ENCODE assay signal across 24 mouse cellular contexts in the genomic region with DNA sequence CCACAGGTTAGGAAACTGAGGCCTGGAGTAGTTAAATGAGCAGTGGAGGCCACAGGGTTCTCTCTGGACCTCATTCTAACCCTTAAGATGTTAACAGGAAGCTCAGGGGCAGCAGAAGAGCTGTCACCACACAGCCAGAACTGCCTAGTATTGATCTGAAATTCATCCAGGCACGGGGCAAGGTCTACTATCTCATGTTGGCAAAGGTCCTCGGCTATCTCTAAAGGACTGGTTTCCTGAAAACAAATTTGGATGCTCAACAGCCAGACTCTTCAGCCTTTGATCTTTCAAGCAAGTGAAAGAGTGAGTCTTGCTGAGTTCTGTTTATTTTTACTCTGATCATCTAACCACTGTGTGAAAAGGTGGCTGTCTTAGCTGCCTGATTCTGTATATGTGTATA.
DNase-seq lines count a peak whose midpoint lies in the region; ATAC-seq and TF ChIP-seq lines count a peak whose summit lies in the region.
"Had no signal": no experiment of that assay in that cellular context is flagged by ENCODE, and none has a peak within 500 bp of the region (broad histone marks: within the 10 kb centered on the region; RNA-seq: fewer than 3 reads in every experiment).

No protein-coding gene starts in this region.

- no peaks in the 10 kb centered on the region for H3K9me3 ChIP-seq in intestine, postnatal 0 days (ENCODE audit: control insufficient read depth)
- H3K9me3 ChIP-seq in intestine, embryonic 16.5 days (ENCODE audit: control insufficient read depth, low read length), result no peaks in the 10 kb centered on the region
- H3K9me3 ChIP-seq in liver, postnatal 0 days (ENCODE audit: low read length), result no peaks in the 10 kb centered on the region
- no peaks in the 10 kb centered on the region for H3K9me3 ChIP-seq in liver, embryonic 12.5 days (replicated peaks)
- H3K9me3 ChIP-seq: embryonic facial prominence, embryonic 10.5 days; embryonic facial prominence, embryonic 12.5 days; forebrain, embryonic 13.5 days; forebrain, embryonic 15.5 days; G1E had no signal

- peak overlapping the region; percentile 41 for H3K27ac ChIP-seq in intestine, postnatal 0 days (ENCODE audit: low read depth, low read length)
- no peak overlapping the region for H3K27ac ChIP-seq in intestine, embryonic 16.5 days (ENCODE audit: low read length)
- 0 out of 2 replicates have a peak overlapping the region, but pooled peaks have one; percentile 12 for H3K27ac ChIP-seq in liver, postnatal 0 days (ENCODE audit: low read depth)
- no peak overlapping the region for H3K27ac ChIP-seq in liver, embryonic 12.5 days
- H3K27ac ChIP-seq: embryonic facial prominence, embryonic 10.5 days; embryonic facial prominence, embryonic 12.5 days; forebrain, embryonic 13.5 days; forebrain, embryonic 15.5 days had no signal

- H3K4me3 ChIP-seq in intestine, postnatal 0 days (ENCODE audit: low read depth, low read length), result no peak overlapping the region
- no peak overlapping the region for H3K4me3 ChIP-seq in intestine, embryonic 16.5 days (ENCODE audit: low read length)
- H3K4me3 ChIP-seq in liver, postnatal 0 days (ENCODE audit: low read depth, low read length), result no peak overlapping the region
- H3K4me3 ChIP-seq in liver, embryonic 12.5 days, result no peak overlapping the region
- H3K4me3 ChIP-seq: embryonic facial prominence, embryonic 10.5 days; embryonic facial prominence, embryonic 12.5 days; forebrain, embryonic 13.5 days; forebrain, embryonic 15.5 days had no signal

- H3K36me3 ChIP-seq in intestine, postnatal 0 days (ENCODE audit: control insufficient read depth, insufficient read depth), result peaks cover 94% of the 10 kb centered on the region
- peaks cover 33% of the 10 kb centered on the region for H3K36me3 ChIP-seq in intestine, embryonic 16.5 days (ENCODE audit: control insufficient read depth, insufficient read depth, low read length)
- H3K36me3 ChIP-seq in liver, postnatal 0 days (replicated peaks; ENCODE audit: insufficient read depth, low read length), result peaks cover 79% of the 10 kb centered on the region
- H3K36me3 ChIP-seq in liver, embryonic 12.5 days, result peaks cover 99% of the 10 kb centered on the region
- H3K36me3 ChIP-seq: G1E had no signal

- no peak for TF ChIP-seq CTCF in intestine, postnatal 0 days (IDR thresholded peaks at IDR 0.05; ENCODE audit: low read depth)
- TF ChIP-seq CTCF in liver, postnatal 0 days (IDR thresholded peaks at IDR 0.05; ENCODE audit: low read depth), result no peak

- WGBS in intestine, postnatal 0 days, result 65% methylated on average over 2 of the region's 2 CpGs
- 74% methylated on average over 2 of the region's 2 CpGs for WGBS in intestine, embryonic 16.5 days
- 41% methylated on average over 2 of the region's 2 CpGs for WGBS in liver, postnatal 0 days (ENCODE audit: insufficient replicate concordance)
- WGBS in liver, embryonic 12.5 days (ENCODE audit: insufficient replicate concordance), result 32% methylated on average over 2 of the region's 2 CpGs

- H3K4me1 ChIP-seq in intestine, postnatal 0 days (replicated peaks; ENCODE audit: control insufficient read depth, insufficient read depth, low read length), result no peaks in the 10 kb centered on the region
- no peaks in the 10 kb centered on the region for H3K4me1 ChIP-seq in intestine, embryonic 16.5 days (ENCODE audit: control insufficient read depth, insufficient read depth, low read length)
- H3K4me1 ChIP-seq in liver, postnatal 0 days (ENCODE audit: insufficient read depth), result no peaks in the 10 kb centered on the region; the same call in 1 of the 2 replicates
- H3K4me1 ChIP-seq in liver, embryonic 12.5 days, result no peaks in the 10 kb centered on the region
- H3K4me1 ChIP-seq: embryonic facial prominence, embryonic 10.5 days; embryonic facial prominence, embryonic 12.5 days; forebrain, embryonic 13.5 days; forebrain, embryonic 15.5 days had no signal

- ATAC-seq in intestine, postnatal 0 days, result no peak
- ATAC-seq in intestine, embryonic 16.5 days, result no peak
- ATAC-seq in liver, postnatal 0 days, result peak; percentile 65; the same call in 1 of the 2 replicates
- no peak for ATAC-seq in liver, embryonic 12.5 days
- ATAC-seq: activated CD4-positive, CD25-positive, alpha-beta regulatory T cell, adult 4 months; CD4-positive, CD25-positive, alpha-beta regulatory T cell, adult 4 months; forebrain, embryonic 13.5 days; forebrain, embryonic 15.5 days; Patski had no signal

- H3K9ac ChIP-seq in intestine, postnatal 0 days (ENCODE audit: low read depth, low read length), result no peak overlapping the region
- no peak overlapping the region for H3K9ac ChIP-seq in intestine, embryonic 16.5 days (ENCODE audit: low read depth, low read length)
- H3K9ac ChIP-seq in liver, postnatal 0 days (replicated peaks), result no peak overlapping the region
- H3K9ac ChIP-seq in liver, embryonic 12.5 days, result no peak overlapping the region
- H3K9ac ChIP-seq: embryonic facial prominence, embryonic 12.5 days; forebrain, embryonic 13.5 days; forebrain, embryonic 15.5 days had no signal

- H3K27me3 ChIP-seq in intestine, postnatal 0 days (replicated peaks; ENCODE audit: control insufficient read depth, insufficient read depth, low read length), result no peaks in the 10 kb centered on the region
- H3K27me3 ChIP-seq in intestine, embryonic 16.5 days (replicated peaks; ENCODE audit: control insufficient read depth, insufficient read depth, low read length), result no peaks in the 10 kb centered on the region
- no peaks in the 10 kb centered on the region for H3K27me3 ChIP-seq in liver, postnatal 0 days (ENCODE audit: insufficient read depth, low read length)
- no peaks in the 10 kb centered on the region for H3K27me3 ChIP-seq in liver, embryonic 12.5 days (replicated peaks)
- H3K27me3 ChIP-seq: CH12.LX; embryonic facial prominence, embryonic 12.5 days; forebrain, embryonic 13.5 days; forebrain, embryonic 15.5 days; Patski had no signal

- no peak for TF ChIP-seq EP300 in liver, postnatal 0 days (IDR thresholded peaks at IDR 0.05; ENCODE audit: low read depth)

- no peak overlapping the region for H3K4me2 ChIP-seq in intestine, postnatal 0 days (replicated peaks; ENCODE audit: low read depth)
- no peak overlapping the region for H3K4me2 ChIP-seq in intestine, embryonic 16.5 days (ENCODE audit: low read depth, low read length)
- H3K4me2 ChIP-seq in liver, postnatal 0 days (ENCODE audit: low read depth, low read length), result no peak overlapping the region
- H3K4me2 ChIP-seq in liver, embryonic 12.5 days, result no peak overlapping the region
- H3K4me2 ChIP-seq: embryonic facial prominence, embryonic 12.5 days; forebrain, embryonic 13.5 days; forebrain, embryonic 15.5 days had no signal

- peak; percentile 2 for DNase-seq in gastrocnemius, adult 18-20 months (ENCODE audit: low spot score)
- DNase-seq in gastrocnemius, postnatal 4 days (ENCODE audit: low spot score in 2 of 2), result no peak
- DNase-seq in liver, postnatal 0 days, result no peak
- DNase-seq: adrenal gland, adult 8-10 months; adrenal gland, postnatal 14 days; adrenal gland, postnatal 36 days; B cell, adult 2 months; cerebellum, adult 11-12 months; cerebellum, adult 2 months; cerebellum, adult 9-10 months; cerebellum, postnatal 10 days; cerebellum, postnatal 25 days had no signal

Comparison
In these comparisons a context has a peak if more than half of its experiments do, and no peak if none do; other contexts are left out.
1. H3K27ac ChIP-seq: peak in intestine, postnatal 0 days (single experiment) and liver, postnatal 0 days (single experiment); none in intestine, embryonic 16.5 days (single experiment) and liver, embryonic 12.5 days (single experiment).